Mouse (Mus musculus): ENCODE results near the gene Noc4l.

DNA sequence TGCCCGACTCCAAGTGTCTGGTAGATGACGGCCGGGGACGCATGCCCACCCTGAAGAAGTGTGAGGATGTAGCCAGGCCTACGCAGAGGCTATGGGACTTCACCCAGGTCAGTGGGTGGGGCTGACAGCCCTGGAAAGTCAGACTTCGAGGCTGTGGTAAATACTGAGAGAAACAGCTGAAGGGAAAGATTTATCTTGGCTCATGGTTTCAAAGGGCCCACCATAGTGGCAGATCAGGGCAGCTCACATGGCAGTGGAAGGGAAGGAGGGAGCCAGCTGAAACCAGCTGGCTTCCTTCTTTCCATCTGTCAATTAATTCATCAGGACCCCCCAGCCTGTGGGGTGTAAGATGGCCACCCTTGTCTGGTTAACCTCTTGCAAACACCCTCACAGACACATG, 34.0 kb downstream of the Noc4l start:
- TF ChIP-seq EP300 (IDR thresholded peaks at IDR 0.05) (no peak), CTCF (IDR thresholded peaks at IDR 0.05) (no peak)
